Mouse (Mus musculus) G1E (cell line): ENCODE measurements at regions not wholly inside any gene's neighbourhood (a gene's known extent, or its start where the extent isn't known, plus 50 kb on each side); places are given as distances from the start of the nearest gene placed in this dataset.

Experiments used
- ATAC-seq: 2 replicates; pipeline ENCODE4 v1.8.0; 2016; ENCODE audit warnings: mild to moderate bottlenecking; ENCODE audit not compliant: insufficient number of reproducible peaks, poor library complexity, low FRiP score, severe bottlenecking; ENCODE audit errors: extremely low read depth
- DNase-seq: peaks from one replicate; pipeline ENCODE4 v3.0.0; 2012; ENCODE audit warnings: low spot score
- H3K27me3 ChIP-seq: 2 replicates; pipeline ENCODE4 v1.6.1; 2012; ENCODE audit warnings: mild to moderate bottlenecking, low read length, inconsistent platforms; ENCODE audit not compliant: insufficient read depth
- H3K36me3 ChIP-seq: replicated peaks from 2 replicates; pipeline ENCODE3; 2012; ENCODE audit warnings: mild to moderate bottlenecking, inconsistent platforms
- H3K4me1 ChIP-seq: 2 replicates; pipeline ENCODE4 v1.6.1; 2012; ENCODE audit warnings: low read depth, low read length, inconsistent platforms, mixed read lengths; ENCODE audit not compliant: insufficient read depth
- H3K4me3 ChIP-seq: 2 replicates; pipeline ENCODE4 v1.5.1; 2012; ENCODE audit warnings: low read depth, mild to moderate bottlenecking, inconsistent platforms, low read length, moderate library complexity, mixed read lengths
- H3K9me3 ChIP-seq: replicated peaks from 2 replicates; pipeline ENCODE4 v1.6.1; 2012; ENCODE audit warnings: inconsistent platforms
- CTCF ChIP-seq: IDR thresholded peaks from 2 replicates; pipeline ENCODE4 v1.5.1; 2012; ENCODE audit warnings: low read depth, low read length, inconsistent platforms, mixed read lengths
- GATA1 ChIP-seq: IDR thresholded peaks from 2 replicates; pipeline ENCODE4 v1.6.1; 2012; ENCODE audit warnings: borderline replicate concordance, low read length, inconsistent platforms, mixed read lengths
- GATA2 ChIP-seq: IDR thresholded peaks from 2 replicates; pipeline ENCODE4 v1.6.1; 2012; ENCODE audit warnings: low read depth, low read length, inconsistent platforms, borderline replicate concordance
- POLR2AphosphoS5 ChIP-seq: IDR thresholded peaks from 2 replicates; pipeline ENCODE4 v1.6.1; 2012; ENCODE audit warnings: low read depth, low read length, inconsistent platforms; ENCODE audit not compliant: insufficient replicate concordance
- TAL1 ChIP-seq: conservative IDR thresholded peaks from 2 replicates; pipeline ENCODE4 v1.6.1; 2012; ENCODE audit warnings: low read depth, low read length, inconsistent platforms, mixed read lengths

GRCm38 (mm10) chr13:60497714-60498400 lies 103.9 kb upstream of the Dapk1 start:
- peaks cover 31% of the 10 kb centered on the region for H3K9me3 ChIP-seq
- H3K4me3 ChIP-seq, result no peak overlapping the region
- H3K27me3 ChIP-seq, result no peaks in the 10 kb centered on the region
- ATAC-seq, result no peak
- no peaks in the 10 kb centered on the region for H3K36me3 ChIP-seq
- no peak for TF ChIP-seq TAL1
- no peaks in the 10 kb centered on the region for H3K4me1 ChIP-seq
- DNase-seq, result no peak

GRCm38 (mm10) chr13:60504196-60504595 lies 97.6 kb upstream of the Dapk1 start:
- no peak for ATAC-seq
- no peak for DNase-seq
- Histone ChIP-seq H3K9me3 (peaks cover 32% of the 10 kb centered on the region), H3K4me1 (no peaks in the 10 kb centered on the region), H3K27me3 (no peaks in the 10 kb centered on the region), H3K4me3 (no peak overlapping the region), H3K36me3 (no peaks in the 10 kb centered on the region)
- TF ChIP-seq GATA1 (no peak), POLR2AphosphoS5 (no peak), TAL1 (no peak), CTCF (no peak), GATA2 (no peak)

GRCm38 (mm10) chr13:60507611-60508010 lies 94.1 kb upstream of the Dapk1 start:
- no peak overlapping the region for H3K4me3 ChIP-seq
- H3K27me3 ChIP-seq, result no peaks in the 10 kb centered on the region
- TF ChIP-seq TAL1, result no peak
- no peak for TF ChIP-seq GATA1
- TF ChIP-seq POLR2AphosphoS5, result no peak
- TF ChIP-seq CTCF, result no peak
- no peak for TF ChIP-seq GATA2
- H3K36me3 ChIP-seq, result no peaks in the 10 kb centered on the region
- DNase-seq (no peak), ATAC-seq (no peak)
- H3K9me3 ChIP-seq, result peaks cover 53% of the 10 kb centered on the region
- H3K4me1 ChIP-seq, result no peaks in the 10 kb centered on the region

- Histone ChIP-seq H3K4me3 (no peak overlapping the region), H3K27me3 (no peaks in the 10 kb centered on the region), H3K4me1 (no peaks in the 10 kb centered on the region), H3K9me3 (peaks cover 54% of the 10 kb centered on the region), H3K36me3 (no peaks in the 10 kb centered on the region)
- DNase-seq (no peak), ATAC-seq (no peak)
- TF ChIP-seq GATA2, result no peak
- no peak for TF ChIP-seq GATA1
- TF ChIP-seq CTCF, result no peak
- TF ChIP-seq POLR2AphosphoS5, result no peak
- TF ChIP-seq TAL1, result no peak
These were observed 93.7 kb upstream of the Dapk1 start for GRCm38 (mm10) chr13:60508054-60508453.

GRCm38 (mm10) chr13:60508856-60509255 lies 92.9 kb upstream of the Dapk1 start:
- no peaks in the 10 kb centered on the region for H3K4me1 ChIP-seq
- no peaks in the 10 kb centered on the region for H3K36me3 ChIP-seq
- no peak for TF ChIP-seq CTCF
- TF ChIP-seq POLR2AphosphoS5, result no peak
- no peak for TF ChIP-seq GATA1
- TF ChIP-seq GATA2, result no peak
- no peak for TF ChIP-seq TAL1
- DNase-seq (no peak), ATAC-seq (no peak)
- H3K4me3 ChIP-seq, result no peak overlapping the region
- peaks cover 59% of the 10 kb centered on the region for H3K9me3 ChIP-seq
- H3K27me3 ChIP-seq, result no peaks in the 10 kb centered on the region

GRCm38 (mm10) chr13:60511101-60511500 lies 90.6 kb upstream of the Dapk1 start:
- Histone ChIP-seq H3K4me1 (no peaks in the 10 kb centered on the region), H3K9me3 (peaks cover 65% of the 10 kb centered on the region), H3K27me3 (no peaks in the 10 kb centered on the region), H3K4me3 (no peak overlapping the region), H3K36me3 (no peaks in the 10 kb centered on the region)
- DNase-seq (no peak), ATAC-seq (no peak)
- TF ChIP-seq GATA1 (no peak), CTCF (no peak), POLR2AphosphoS5 (no peak)

GRCm38 (mm10) chr13:60511628-60512027 lies 90.1 kb upstream of the Dapk1 start:
- no peaks in the 10 kb centered on the region for H3K27me3 ChIP-seq
- no peak for DNase-seq
- peaks cover 65% of the 10 kb centered on the region for H3K9me3 ChIP-seq
- no peaks in the 10 kb centered on the region for H3K4me1 ChIP-seq
- H3K4me3 ChIP-seq, result no peak overlapping the region
- TF ChIP-seq GATA2, result no peak
- no peaks in the 10 kb centered on the region for H3K36me3 ChIP-seq
- no peak for ATAC-seq
